Mouse (Mus musculus): ENCODE measurements at regions not wholly inside any gene's neighbourhood (a gene's known extent, or its start where the extent isn't known, plus 50 kb on each side); places are given as distances from the start of the nearest gene placed in this dataset. TPM values are rescaled to one million over a fixed set of nuclear protein-coding genes. Genes with fewer than 3 reads are reported as not detected.
A peak's percentile ranks its signal among the peaks of the same experiment; 100 is the strongest.

DNA sequence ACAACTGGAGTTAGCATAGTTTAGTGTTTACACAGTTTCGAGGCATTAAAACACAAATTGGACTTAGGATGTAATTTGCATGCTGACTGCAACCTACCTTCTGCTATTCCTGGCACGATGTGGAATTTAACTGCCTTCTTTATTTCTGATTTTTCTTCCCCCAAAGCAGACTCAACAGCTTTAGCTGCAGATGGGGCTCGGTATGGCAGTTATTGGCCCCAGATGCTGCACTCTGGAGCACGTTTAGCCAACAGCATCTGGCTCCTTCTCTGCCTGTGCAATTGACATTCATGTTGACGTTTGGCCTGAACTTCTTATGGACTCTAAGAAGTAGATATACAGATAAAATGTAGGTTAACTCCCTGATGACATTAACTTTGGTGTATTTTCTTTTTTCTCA, 625.8 kb upstream of the Gm597 start:
- Histone ChIP-seq H3K4me1 (ENCODE audit: control insufficient read depth, insufficient read depth, low read depth, low read length) (no peaks in the 10 kb centered on the region), H3K27ac (ENCODE audit: low read depth, low read length) (no peak overlapping the region), H3K9me3 (ENCODE audit: control insufficient read depth, low read length) (no peaks in the 10 kb centered on the region), H3K9ac (ENCODE audit: low read depth, low read length) (no peak overlapping the region), H3K27me3 (replicated peaks; ENCODE audit: control insufficient read depth, insufficient read depth, low read length) (no peaks in the 10 kb centered on the region), H3K36me3 (ENCODE audit: control insufficient read depth, insufficient read depth, low read length) (no peaks in the 10 kb centered on the region), H3K4me2 (ENCODE audit: low read length) (no peak overlapping the region), H3K4me3 (ENCODE audit: low read length) (no peak overlapping the region)
- WGBS, result 60% methylated on average over 5 of the region's 5 CpGs
- peak; percentile 40; the same call in 1 of the 2 replicates for ATAC-seq

DNA sequence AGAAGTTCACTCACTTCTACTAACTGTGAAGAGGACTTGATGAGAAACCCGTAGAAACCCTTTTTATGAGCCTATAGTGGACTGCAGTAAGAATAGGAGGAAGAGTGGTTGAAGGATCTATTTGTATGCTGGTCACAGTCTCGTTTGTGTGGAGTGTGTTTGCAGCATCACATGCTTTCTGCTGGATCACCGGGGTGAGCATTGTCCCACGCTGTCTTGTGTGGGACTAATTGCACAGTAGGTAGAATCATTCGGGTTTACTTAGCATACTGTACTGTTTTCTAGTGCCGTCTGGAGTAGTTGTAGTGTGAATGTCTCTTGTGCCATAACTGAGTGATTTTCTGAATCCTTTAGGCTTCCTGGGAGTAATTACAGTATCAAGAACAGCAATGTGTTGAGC, 624.1 kb upstream of the Gm597 start:
- no peak overlapping the region for H3K4me2 ChIP-seq (ENCODE audit: low read length)
- no peaks in the 10 kb centered on the region for H3K4me1 ChIP-seq (ENCODE audit: control insufficient read depth, insufficient read depth, low read depth, low read length)
- no peaks in the 10 kb centered on the region for H3K36me3 ChIP-seq (ENCODE audit: control insufficient read depth, insufficient read depth, low read length)
- WGBS, result 76% methylated on average over 6 of the region's 6 CpGs
- no peak overlapping the region for H3K4me3 ChIP-seq (ENCODE audit: low read length)
- no peaks in the 10 kb centered on the region for H3K9me3 ChIP-seq (ENCODE audit: control insufficient read depth, low read length)
- no peak overlapping the region for H3K9ac ChIP-seq (ENCODE audit: low read depth, low read length)
- no peaks in the 10 kb centered on the region for H3K27me3 ChIP-seq (replicated peaks; ENCODE audit: control insufficient read depth, insufficient read depth, low read length)
- no peak overlapping the region for H3K27ac ChIP-seq (ENCODE audit: low read depth, low read length)
- 0 out of 2 replicates have a peak, but pooled peaks have one; percentile 30 for ATAC-seq

DNA sequence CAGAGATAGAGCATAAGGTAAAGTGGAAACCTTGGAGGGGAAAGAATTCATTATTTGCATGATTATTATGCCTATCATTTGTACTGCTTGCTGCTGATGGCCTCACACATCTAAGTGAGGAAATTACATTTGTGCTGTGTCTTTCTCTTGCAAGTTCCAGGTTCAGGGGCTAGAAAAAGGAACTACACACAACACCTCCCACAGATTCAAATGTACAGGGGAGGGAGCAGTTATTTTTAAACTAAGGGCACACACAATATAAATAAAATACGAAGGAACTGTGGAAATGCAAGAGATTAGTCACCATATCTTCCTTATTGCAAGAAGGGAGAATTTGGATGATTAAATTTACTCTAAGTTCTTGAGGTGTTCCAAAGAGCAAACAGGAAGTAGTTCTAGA, 583.7 kb upstream of the Gm597 start:
- 64% methylated on average over 1 of the region's 1 CpGs for WGBS
- no peak for ATAC-seq
- Histone ChIP-seq H3K27me3 (replicated peaks; ENCODE audit: control insufficient read depth, insufficient read depth, low read length) (no peaks in the 10 kb centered on the region), H3K9ac (ENCODE audit: low read depth, low read length) (no peak overlapping the region), H3K4me1 (ENCODE audit: control insufficient read depth, insufficient read depth, low read depth, low read length) (no peaks in the 10 kb centered on the region), H3K4me3 (ENCODE audit: low read length) (no peak overlapping the region), H3K9me3 (ENCODE audit: control insufficient read depth, low read length) (no peaks in the 10 kb centered on the region), H3K36me3 (ENCODE audit: control insufficient read depth, insufficient read depth, low read length) (no peaks in the 10 kb centered on the region), H3K27ac (ENCODE audit: low read depth, low read length) (no peak overlapping the region), H3K4me2 (ENCODE audit: low read length) (no peak overlapping the region)

DNA sequence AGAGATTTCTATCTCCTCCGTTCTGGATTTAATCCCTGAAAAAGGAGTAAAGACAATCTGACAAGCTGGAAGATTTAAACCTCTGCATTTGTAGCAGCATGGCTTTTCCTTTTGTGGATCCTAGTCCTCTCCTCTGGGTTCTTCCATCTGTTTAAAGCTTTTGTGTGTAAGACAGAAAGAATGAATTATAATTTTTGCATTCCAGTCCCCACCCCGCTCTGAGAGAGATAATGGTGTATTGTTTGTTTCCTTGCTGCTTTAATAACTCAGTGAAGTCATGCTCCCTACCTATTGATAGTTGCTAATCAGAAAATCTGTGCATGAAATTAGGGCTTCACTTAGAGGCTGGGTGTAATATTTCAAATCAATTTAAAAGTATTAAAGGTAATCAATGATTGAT, 561.5 kb upstream of the Gm597 start:
- Histone ChIP-seq H3K27me3 (replicated peaks; ENCODE audit: control insufficient read depth, insufficient read depth, low read length) (no peaks in the 10 kb centered on the region), H3K9ac (ENCODE audit: low read depth, low read length) (no peak overlapping the region), H3K4me1 (ENCODE audit: control insufficient read depth, insufficient read depth, low read depth, low read length) (no peaks in the 10 kb centered on the region), H3K4me2 (ENCODE audit: low read length) (no peak overlapping the region), H3K4me3 (ENCODE audit: low read length) (no peak overlapping the region), H3K36me3 (ENCODE audit: control insufficient read depth, insufficient read depth, low read length) (no peaks in the 10 kb centered on the region), H3K27ac (ENCODE audit: low read depth, low read length) (no peak overlapping the region), H3K9me3 (ENCODE audit: control insufficient read depth, low read length) (no peaks in the 10 kb centered on the region)
- ATAC-seq, result no peak
- WGBS, result 14% methylated on average over 2 of the region's 2 CpGs

DNA sequence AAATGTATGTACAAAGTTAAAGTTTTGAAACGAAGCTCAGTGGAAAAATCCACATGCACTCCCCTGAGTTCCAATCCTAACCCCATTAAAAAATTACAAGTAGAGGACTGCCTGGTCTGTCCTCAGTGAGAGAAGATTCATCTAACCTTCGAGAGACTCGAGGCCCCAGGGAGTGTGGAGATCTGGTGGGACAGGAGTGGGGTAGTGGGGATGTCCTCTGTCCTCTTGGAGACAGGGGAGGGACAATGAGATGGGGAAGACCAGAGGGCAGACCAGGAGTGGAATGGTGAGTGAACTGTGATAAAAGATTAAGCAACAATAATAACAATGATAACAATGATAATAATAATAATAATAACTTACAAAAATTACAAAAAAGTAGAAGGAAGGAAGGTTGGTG, 560.9 kb upstream of the Gm597 start:
- Histone ChIP-seq H3K27me3 (replicated peaks; ENCODE audit: control insufficient read depth, insufficient read depth, low read length) (no peaks in the 10 kb centered on the region), H3K4me3 (ENCODE audit: low read length) (no peak overlapping the region), H3K4me2 (ENCODE audit: low read length) (no peak overlapping the region), H3K27ac (ENCODE audit: low read depth, low read length) (no peak overlapping the region), H3K9me3 (ENCODE audit: control insufficient read depth, low read length) (no peaks in the 10 kb centered on the region), H3K4me1 (ENCODE audit: control insufficient read depth, insufficient read depth, low read depth, low read length) (no peaks in the 10 kb centered on the region), H3K36me3 (ENCODE audit: control insufficient read depth, insufficient read depth, low read length) (no peaks in the 10 kb centered on the region), H3K9ac (ENCODE audit: low read depth, low read length) (no peak overlapping the region)
- ATAC-seq, result no peak
- WGBS, result 64% methylated on average over 3 of the region's 3 CpGs

DNA sequence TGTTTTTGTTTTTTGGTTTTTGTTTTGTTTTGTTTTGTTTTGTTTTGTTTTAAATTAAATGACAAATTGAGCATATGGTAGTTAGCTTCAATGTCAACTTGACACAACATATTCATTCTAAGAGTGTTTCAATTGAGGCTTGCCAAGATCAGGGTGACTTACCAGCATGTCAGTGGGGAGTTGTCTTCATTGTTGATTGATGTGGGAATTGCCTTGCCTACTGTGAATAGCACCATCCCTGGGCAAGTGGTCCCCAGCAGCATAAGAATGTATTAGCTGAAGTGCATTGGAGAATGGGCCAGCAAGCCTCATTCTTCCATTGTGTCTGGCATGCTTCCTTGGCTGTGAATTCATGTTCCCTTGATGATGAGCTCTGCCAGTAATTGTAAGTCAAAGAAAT, 548.9 kb upstream of the Gm597 start:
- Histone ChIP-seq H3K36me3 (ENCODE audit: control insufficient read depth, insufficient read depth, low read length) (no peaks in the 10 kb centered on the region), H3K27me3 (replicated peaks; ENCODE audit: control insufficient read depth, insufficient read depth, low read length) (no peaks in the 10 kb centered on the region), H3K4me2 (ENCODE audit: low read length) (no peak overlapping the region), H3K4me1 (ENCODE audit: control insufficient read depth, insufficient read depth, low read depth, low read length) (no peaks in the 10 kb centered on the region), H3K9me3 (ENCODE audit: control insufficient read depth, low read length) (no peaks in the 10 kb centered on the region), H3K9ac (ENCODE audit: low read depth, low read length) (no peak overlapping the region), H3K4me3 (ENCODE audit: low read length) (no peak overlapping the region), H3K27ac (ENCODE audit: low read depth, low read length) (no peak overlapping the region)
- ATAC-seq, result peak; percentile 72; the same call in 1 of the 2 replicates

Small RNA genes in the stretch of these regions (microRNA-seq; reads per million reads assigned to microRNA genes)
- not detected for gene Gm23785
